Mouse (Mus musculus) kidney, adult 2 months (tissue): ENCODE measurements around the gene Tmem150c. TPM values are rescaled to one million over a fixed set of nuclear protein-coding genes. Genes with fewer than 3 reads are reported as not detected.
A peak's percentile ranks its signal among the peaks of the same experiment; 100 is the strongest.

Experiments
- DNase-seq: peaks from one replicate; pipeline ENCODE4 v3.0.0; 2021
- H3K27ac ChIP-seq: fragments of 200-500 bp; 2 replicates; pipeline ENCODE4 v1.5.1; 2012; ENCODE audit warnings: low read depth, low read length, control low read depth, inconsistent platforms; ENCODE audit not compliant: insufficient read depth
- H3K27me3 ChIP-seq: fragments of 200-500 bp; replicated peaks from 2 replicates; pipeline ENCODE4 v1.6.1; 2012; ENCODE audit warnings: mild to moderate bottlenecking, moderate library complexity, low read length, inconsistent platforms; ENCODE audit not compliant: control insufficient read depth, insufficient read depth
- H3K36me3 ChIP-seq: fragments of 200-500 bp; 2 replicates; pipeline ENCODE4 v1.6.1; 2012; ENCODE audit warnings: mild to moderate bottlenecking, moderate library complexity, low read length, inconsistent platforms; ENCODE audit not compliant: control insufficient read depth, insufficient read depth
- H3K4me1 ChIP-seq: fragments of 200-500 bp; 2 replicates; pipeline ENCODE4 v1.6.1; 2011; ENCODE audit warnings: low read length; ENCODE audit not compliant: control insufficient read depth, insufficient read depth
- H3K4me3 ChIP-seq: fragments of 200-500 bp; 2 replicates; pipeline ENCODE4 v1.5.1; 2011; ENCODE audit warnings: mild to moderate bottlenecking, low read depth, low read length, control low read depth; ENCODE audit not compliant: insufficient read depth
- CTCF ChIP-seq: fragments of 200-500 bp; conservative IDR thresholded peaks from 2 replicates; pipeline ENCODE4 v1.5.1; 2011; ENCODE audit warnings: low read depth, mild to moderate bottlenecking, control low read depth, low read length, moderate library complexity, mixed read lengths; ENCODE audit not compliant: insufficient read depth, insufficient read length
- POLR2A ChIP-seq: fragments of 200-500 bp; IDR thresholded peaks from one replicate; pipeline ENCODE4 v1.6.1; 2011; ENCODE audit warnings: low read depth, low read length, control low read depth
- WGBS: fragments of 180-500 bp; shearing (Covaris S2); methylation state at CpG from one replicate; pipeline ENCODE4 v1.1.7; 2018; 5-methylcytosine and 5-hydroxymethylcytosine counted together
- polyA plus RNA-seq: library from polyadenylated mRNA; depleted of rRNA; stranded (reverse); fragments of >200 nt; gene quantifications from 2 replicates; pipeline ENCODE4 v1.2.3, GENCODE M21; 2012

Gene Tmem150c
- polyA plus RNA-seq, 1 experiment = 9.9 TPM

DNA sequence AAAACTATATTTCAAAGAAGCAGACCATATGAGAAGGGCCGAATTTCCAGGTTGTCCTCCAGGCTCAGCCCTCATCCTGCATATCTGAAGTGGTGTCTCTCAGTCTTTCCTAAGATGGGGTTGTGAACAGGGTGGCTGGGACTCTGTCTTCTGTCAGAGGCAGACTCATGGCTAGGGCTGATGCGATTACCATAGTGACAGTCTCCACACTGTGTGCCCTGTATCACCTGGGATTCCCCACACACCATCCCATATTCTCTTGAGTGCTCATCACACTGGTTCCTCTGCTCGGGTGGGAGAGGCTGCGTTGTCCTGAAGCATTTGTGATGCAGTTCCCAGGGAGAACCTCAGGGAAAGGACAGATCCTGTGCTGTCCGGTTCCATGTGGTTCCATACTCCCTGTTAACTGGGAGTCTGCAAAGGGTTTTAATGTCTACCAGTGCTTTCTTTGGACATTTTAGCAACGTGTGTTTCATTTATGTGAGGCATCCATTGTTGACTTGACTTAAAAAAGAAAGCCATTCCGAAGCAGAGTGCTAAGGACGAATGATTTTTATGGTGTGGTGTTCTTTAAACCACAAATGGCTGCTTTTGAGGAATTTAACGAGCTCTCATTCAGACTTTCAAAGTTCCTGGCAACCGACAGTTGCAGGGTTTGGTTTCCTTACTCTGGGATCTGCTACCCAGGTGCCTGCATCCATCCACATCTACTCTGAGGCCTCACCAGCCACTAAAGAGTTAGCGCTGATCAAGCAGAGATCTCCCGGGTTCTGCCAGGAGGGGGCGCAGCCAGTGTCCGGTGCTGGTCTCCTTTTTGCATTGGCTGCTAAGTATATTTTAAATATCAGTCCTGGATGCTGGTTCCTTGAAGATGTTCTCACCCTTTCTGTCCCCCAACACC, 7.2 kb upstream of the Tmem150c start:
- 37% methylated on average over 14 of the region's 14 CpGs for WGBS
- TF ChIP-seq POLR2A = no peak
- TF ChIP-seq CTCF = peak; percentile 55
- no peak overlapping the region for H3K27ac ChIP-seq
- H3K4me3 ChIP-seq = no peak overlapping the region
- no peaks in the 10 kb centered on the region for H3K36me3 ChIP-seq
- peak; percentile 34 for DNase-seq
- no peaks in the 10 kb centered on the region for H3K27me3 ChIP-seq
- H3K4me1 ChIP-seq = no peaks in the 10 kb centered on the region

DNA sequence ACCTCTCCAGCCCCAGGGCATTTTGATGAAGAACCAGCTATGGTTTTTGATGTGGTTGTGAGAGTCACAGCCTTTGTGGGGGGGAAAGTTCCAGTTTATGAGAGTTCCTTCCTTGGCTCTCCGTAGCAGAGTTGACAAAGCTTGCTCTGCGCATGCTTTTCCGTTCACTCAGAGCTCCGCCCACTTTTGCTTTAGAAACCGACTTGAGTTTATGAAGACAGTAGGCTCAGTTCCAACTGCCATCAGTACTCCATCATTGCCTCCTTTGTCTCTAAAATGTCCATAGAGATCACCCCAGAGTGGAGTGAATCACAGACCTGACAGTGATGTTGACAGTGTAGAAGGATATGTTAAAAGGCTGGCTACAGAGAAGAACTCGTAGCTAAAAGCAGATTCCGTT, 3.8 kb upstream of the Tmem150c start:
- no peaks in the 10 kb centered on the region for H3K27me3 ChIP-seq
- 67% methylated on average over 7 of the region's 7 CpGs for WGBS

DNA sequence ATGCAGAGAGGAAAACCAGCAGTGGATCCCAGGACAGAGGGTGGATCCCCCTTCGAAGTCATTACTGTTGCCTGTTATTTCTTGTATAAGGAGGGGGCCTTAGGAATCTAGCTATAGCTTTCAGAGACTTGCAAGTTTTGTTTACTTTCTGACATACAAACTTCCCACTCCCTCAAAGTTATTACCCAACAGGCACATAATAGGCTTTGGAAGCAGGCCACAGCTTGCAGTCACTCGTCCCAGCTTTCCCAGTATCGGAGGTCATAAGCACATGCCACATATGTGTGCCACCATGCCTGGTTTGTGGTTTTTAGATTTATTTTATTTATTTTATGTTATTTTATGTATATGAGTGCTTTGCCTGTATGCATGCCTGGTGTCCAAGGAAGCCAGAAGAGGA, 3.2 kb upstream of the Tmem150c start:
- Histone ChIP-seq H3K4me1 (no peaks in the 10 kb centered on the region), H3K27ac (no peak overlapping the region), H3K36me3 (no peaks in the 10 kb centered on the region), H3K27me3 (no peaks in the 10 kb centered on the region; the same call in 1 of the 2 replicates), H3K4me3 (no peak overlapping the region)
- TF ChIP-seq CTCF (no peak), POLR2A (no peak)
- no peak for DNase-seq
- WGBS = 79% methylated on average over 3 of the region's 3 CpGs

More for the DNA sequence above, 3.8 kb upstream of the Tmem150c start:
- no peak for DNase-seq
- Histone ChIP-seq H3K4me3 (no peak overlapping the region), H3K4me1 (no peaks in the 10 kb centered on the region), H3K36me3 (no peaks in the 10 kb centered on the region), H3K27ac (no peak overlapping the region)
- TF ChIP-seq CTCF (no peak), POLR2A (no peak)

DNA sequence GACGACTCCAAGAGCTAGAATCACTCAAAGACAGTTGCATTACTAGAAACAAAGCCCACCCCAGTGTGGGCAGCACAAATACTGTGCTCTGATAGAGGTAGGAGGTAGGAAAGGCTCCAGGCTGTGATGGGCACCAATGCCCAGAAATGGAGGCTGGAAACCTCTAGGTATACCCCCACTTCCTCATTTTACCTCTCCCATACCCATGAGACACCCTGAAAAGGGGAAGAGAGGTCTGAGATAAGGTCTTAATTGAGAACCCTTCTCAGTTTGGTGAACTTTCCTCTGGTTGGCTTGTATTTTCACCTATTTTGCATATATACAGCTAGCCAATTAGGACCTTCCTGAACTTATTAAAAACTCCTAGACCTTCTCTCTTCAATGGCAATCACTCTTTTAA, 2.4 kb upstream of the Tmem150c start:
- no peaks in the 10 kb centered on the region; the same call in 1 of the 2 replicates for H3K27me3 ChIP-seq
- H3K4me1 ChIP-seq = no peaks in the 10 kb centered on the region
- H3K27ac ChIP-seq = no peak overlapping the region
- H3K4me3 ChIP-seq = no peak overlapping the region
- no peaks in the 10 kb centered on the region for H3K36me3 ChIP-seq
- 88% methylated on average over 1 of the region's 1 CpGs for WGBS
- no peak for DNase-seq
- no peak for TF ChIP-seq CTCF
- no peak for TF ChIP-seq POLR2A

DNA sequence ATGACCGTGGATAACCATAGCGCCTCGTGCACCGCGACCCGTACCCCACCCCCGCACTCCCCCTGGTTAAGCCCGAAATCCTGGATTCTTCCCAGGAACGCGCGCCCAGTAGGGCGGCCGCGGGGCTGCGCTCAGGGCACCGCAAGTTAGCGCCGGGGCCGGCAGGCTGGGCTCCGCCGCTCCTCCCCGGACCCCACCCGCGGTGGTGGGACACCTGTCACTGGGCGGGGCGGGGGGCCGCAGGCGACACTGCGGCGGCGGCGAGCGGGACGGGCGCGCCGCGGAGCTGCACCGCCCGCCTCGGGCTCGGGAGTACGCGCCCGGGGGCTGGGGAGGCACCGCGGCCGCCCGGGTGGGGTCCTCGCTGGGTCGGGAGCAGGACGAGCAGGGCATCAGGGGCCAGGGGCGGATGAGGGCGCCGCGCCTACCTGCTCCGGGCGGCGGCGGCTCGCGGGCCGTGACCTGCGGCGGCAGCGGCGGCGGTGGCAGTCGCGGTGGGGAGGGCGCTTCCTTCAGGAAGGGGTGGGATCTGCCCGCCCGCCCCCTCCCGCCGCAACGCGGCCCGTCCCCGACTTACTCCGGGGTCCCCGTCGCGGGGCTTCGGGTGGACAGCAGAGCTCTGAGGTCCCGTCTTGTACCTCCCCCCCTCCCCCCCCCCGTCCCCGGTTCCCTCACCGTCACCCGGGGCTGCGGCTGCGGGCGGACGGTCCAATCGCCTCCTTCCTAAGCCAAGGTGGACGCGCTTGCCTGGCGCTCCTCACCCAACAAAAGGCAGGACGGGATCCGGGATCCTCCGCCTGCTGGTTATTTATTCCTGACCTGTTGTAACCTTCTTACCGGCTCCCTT, 594 bp downstream of the Tmem150c start:
- TF ChIP-seq CTCF (no peak), POLR2A (no peak)
- H3K27ac ChIP-seq = no peak overlapping the region; the same call in 1 of the 2 replicates
- no peaks in the 10 kb centered on the region for H3K4me1 ChIP-seq
- no peaks in the 10 kb centered on the region; the same call in 1 of the 2 replicates for H3K27me3 ChIP-seq
- 1% methylated on average over 95 of the region's 101 CpGs for WGBS
- no peaks in the 10 kb centered on the region for H3K36me3 ChIP-seq
- peak overlapping the region; percentile 59 for H3K4me3 ChIP-seq
- peak; percentile 55 for DNase-seq

DNA sequence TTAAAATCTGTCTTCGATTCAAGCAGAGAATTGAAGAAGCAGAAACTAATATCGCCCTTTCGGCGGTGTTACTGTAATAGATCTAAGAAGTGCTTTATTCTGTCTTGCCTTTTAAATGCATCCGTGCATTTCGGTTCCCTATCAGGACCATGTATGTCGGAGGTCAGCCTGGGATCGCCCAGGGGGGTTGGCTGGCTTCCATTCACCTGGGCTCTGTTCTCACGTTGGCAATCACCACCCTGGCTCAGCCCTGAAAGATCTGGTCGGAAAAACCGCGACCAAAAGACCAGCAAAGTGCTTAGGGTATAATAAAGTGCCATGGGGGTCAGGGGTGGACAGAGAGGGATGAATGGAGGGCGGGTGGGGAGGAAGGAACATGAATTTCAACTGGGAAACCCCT, 1.3 kb downstream of the Tmem150c start:
- TF ChIP-seq CTCF (no peak), POLR2A (no peak)
- DNase-seq = peak; percentile 23
- no peaks in the 10 kb centered on the region for H3K4me1 ChIP-seq
- H3K4me3 ChIP-seq = peak overlapping the region; percentile 59
- H3K27me3 ChIP-seq = no peaks in the 10 kb centered on the region; the same call in 1 of the 2 replicates
- no peaks in the 10 kb centered on the region for H3K36me3 ChIP-seq
- H3K27ac ChIP-seq = no peak overlapping the region
- 23% methylated on average over 13 of the region's 13 CpGs for WGBS
